Mouse (Mus musculus): ENCODE data around the gene Spty2d1.

Gene Spty2d1

DNA sequence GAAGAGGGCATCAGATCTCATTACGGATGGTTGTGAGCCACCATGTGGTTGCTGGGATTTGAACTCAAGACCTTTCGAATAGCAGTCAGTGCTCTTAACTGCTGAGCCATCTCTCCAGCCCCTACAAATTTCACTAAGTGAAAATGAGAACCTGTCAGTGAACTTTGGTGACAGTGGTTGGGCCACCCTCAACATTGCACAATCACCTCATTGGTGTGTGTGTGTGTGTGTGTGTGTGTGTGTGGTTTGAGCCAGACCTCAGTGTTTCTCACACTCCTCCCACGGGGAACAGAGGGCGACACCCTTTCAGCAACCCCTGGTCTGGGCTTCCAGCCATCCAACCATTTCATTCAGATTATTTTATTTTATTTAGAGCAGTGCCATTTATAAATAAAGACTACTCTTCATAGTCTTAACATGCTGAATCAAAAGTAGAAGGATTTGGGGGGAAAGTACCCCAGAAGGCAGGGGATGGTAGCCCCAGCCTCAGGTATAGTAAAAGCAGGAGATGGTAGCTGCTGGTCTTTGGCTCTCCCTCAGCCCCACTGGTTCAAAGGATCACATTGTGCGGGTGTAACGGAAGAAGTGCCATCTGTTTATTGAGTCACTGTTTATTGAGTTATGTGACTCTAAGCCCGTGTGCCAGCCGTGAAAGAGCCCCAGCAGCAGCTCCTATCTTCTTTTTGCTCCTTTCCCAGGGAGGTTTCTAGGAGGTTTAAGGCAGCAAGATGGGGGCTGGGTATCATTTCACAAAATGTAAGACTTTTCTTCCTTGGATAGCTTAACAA is 22.3 kb downstream of the Spty2d1 start:
- no peaks in the 10 kb centered on the region for H3K36me3 ChIP-seq (ENCODE audit: control insufficient read depth, insufficient read depth, low read length, poor library complexity, severe bottlenecking)
- no peak for DNase-seq (ENCODE audit: low read depth, low spot score)
- H3K27me3 ChIP-seq (ENCODE audit: control insufficient read depth, insufficient read depth, low read length, poor library complexity, severe bottlenecking) = no peaks in the 10 kb centered on the region

DNA sequence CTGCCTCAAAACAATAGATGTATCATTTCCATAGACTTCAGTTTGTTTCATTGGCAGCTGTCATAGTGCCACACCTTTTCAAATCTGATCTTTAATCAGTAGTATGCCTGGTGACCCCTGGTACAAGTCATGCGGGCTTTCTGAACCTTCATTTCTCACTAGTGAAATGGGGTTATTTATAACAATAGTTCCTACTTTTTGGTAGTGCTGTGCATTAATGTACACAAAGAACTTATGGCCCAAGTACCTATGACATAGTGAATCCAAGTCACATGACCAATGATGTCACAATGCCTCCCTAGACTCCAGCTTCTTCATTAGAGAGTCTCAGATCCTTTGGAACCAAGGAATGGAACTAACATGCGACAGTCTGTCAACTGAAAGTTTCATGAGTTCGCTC is 24.9 kb downstream of the Spty2d1 start, which contains the start of gene Gm9999:
TSS of gene Gm9999 (plus strand) at position 301 of the 400 bp plus-strand sequence.
- no peaks in the 10 kb centered on the region for H3K27me3 ChIP-seq (ENCODE audit: control insufficient read depth, insufficient read depth, low read length, poor library complexity, severe bottlenecking)
- no peaks in the 10 kb centered on the region for H3K36me3 ChIP-seq (ENCODE audit: control insufficient read depth, insufficient read depth, low read length, poor library complexity, severe bottlenecking)
- DNase-seq (ENCODE audit: low read depth, low spot score) = no peak

DNA sequence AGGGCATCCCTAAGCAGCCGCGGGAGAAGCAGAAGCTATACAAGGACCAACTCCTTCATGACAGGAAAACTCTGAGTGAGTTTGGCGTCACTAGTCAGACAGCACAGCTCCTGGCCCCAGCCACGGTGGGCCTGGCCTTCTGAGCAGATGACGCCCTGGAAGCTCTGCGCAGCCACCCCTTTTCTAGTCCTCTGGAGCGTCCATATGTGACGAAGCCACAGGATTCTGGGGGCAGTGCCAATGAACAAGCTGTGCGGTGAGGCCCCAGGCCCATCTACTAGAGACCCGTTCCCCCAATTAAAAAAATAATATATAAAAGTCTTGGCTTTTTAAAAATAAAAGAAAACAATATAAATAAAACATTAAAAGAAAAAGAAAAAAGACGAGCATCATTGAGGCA is 32.8 kb downstream of the Spty2d1 start:
- no peaks in the 10 kb centered on the region for H3K36me3 ChIP-seq (ENCODE audit: control insufficient read depth, insufficient read depth, low read length, poor library complexity, severe bottlenecking)
- H3K27me3 ChIP-seq (ENCODE audit: control insufficient read depth, insufficient read depth, low read length, poor library complexity, severe bottlenecking) = no peaks in the 10 kb centered on the region
- no peak for DNase-seq (ENCODE audit: low read depth, low spot score)

DNA sequence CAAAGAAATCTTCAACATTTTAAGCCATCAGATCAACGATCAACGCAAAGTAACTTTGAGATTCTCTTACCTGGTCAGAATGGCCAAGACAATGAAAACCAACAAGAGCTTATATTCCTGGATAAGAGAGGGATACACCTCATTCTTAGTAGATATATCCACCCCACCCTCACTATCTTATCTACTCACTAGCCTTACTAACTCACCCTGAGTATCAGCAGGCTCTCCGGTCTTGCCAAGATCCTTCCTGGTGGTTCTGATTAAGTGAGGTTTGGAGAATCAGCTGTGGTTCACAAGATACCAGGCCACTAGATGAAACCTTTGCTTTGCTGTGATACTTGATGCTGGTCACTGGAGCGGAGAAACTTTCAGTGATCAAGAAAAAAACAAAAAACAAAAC is 33.6 kb downstream of the Spty2d1 start:
- no peak for DNase-seq (ENCODE audit: low read depth, low spot score)
- Histone ChIP-seq H3K27me3 (ENCODE audit: control insufficient read depth, insufficient read depth, low read length, poor library complexity, severe bottlenecking) (no peaks in the 10 kb centered on the region), H3K36me3 (ENCODE audit: control insufficient read depth, insufficient read depth, low read length, poor library complexity, severe bottlenecking) (no peaks in the 10 kb centered on the region)

DNA sequence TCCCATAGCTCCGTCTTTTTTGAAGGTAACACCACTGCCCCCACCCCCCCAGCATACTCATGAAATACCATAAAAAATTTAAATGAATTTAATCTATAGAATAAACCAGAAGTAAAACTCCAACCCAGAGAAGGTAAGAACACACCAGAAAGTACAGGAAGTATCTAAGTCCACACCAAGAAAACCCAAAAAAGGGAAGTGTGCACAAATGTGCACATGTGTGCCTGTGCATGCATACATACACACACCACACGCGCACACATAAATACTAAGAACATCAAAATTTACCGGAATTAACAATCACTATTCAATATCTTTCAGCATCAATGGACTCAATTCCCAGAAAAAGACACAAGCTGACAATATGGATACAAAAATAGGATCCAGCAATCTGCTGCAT is 38.3 kb downstream of the Spty2d1 start:
- DNase-seq (ENCODE audit: low read depth, low spot score) = peak; percentile 19
- Histone ChIP-seq H3K27me3 (ENCODE audit: control insufficient read depth, insufficient read depth, low read length, poor library complexity, severe bottlenecking) (no peaks in the 10 kb centered on the region), H3K36me3 (ENCODE audit: control insufficient read depth, insufficient read depth, low read length, poor library complexity, severe bottlenecking) (no peaks in the 10 kb centered on the region)

DNA sequence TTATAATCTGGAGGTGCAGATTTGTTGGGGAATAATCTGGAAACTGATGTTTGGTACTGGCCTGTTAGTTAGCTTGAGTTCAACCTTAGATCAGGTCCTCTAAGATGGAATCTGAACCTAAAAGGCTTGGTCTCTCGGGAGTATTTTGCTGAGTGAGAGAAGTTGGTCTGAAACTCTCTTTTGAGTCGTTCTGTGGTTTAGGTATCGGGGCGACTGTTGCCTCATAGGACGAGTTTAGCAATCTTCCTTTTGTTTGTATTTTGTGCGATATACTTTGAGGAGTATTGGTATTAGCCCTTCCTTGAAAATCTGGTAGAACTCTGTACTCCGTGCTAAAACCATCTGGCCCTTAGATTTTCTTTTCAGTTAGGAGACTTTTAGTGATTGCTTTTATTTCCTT is 44.1 kb downstream of the Spty2d1 start:
- no peaks in the 10 kb centered on the region for H3K36me3 ChIP-seq (ENCODE audit: control insufficient read depth, insufficient read depth, low read length, poor library complexity, severe bottlenecking)
- H3K27me3 ChIP-seq (ENCODE audit: control insufficient read depth, insufficient read depth, low read length, poor library complexity, severe bottlenecking) = no peaks in the 10 kb centered on the region
- DNase-seq (ENCODE audit: low read depth, low spot score) = no peak

DNA sequence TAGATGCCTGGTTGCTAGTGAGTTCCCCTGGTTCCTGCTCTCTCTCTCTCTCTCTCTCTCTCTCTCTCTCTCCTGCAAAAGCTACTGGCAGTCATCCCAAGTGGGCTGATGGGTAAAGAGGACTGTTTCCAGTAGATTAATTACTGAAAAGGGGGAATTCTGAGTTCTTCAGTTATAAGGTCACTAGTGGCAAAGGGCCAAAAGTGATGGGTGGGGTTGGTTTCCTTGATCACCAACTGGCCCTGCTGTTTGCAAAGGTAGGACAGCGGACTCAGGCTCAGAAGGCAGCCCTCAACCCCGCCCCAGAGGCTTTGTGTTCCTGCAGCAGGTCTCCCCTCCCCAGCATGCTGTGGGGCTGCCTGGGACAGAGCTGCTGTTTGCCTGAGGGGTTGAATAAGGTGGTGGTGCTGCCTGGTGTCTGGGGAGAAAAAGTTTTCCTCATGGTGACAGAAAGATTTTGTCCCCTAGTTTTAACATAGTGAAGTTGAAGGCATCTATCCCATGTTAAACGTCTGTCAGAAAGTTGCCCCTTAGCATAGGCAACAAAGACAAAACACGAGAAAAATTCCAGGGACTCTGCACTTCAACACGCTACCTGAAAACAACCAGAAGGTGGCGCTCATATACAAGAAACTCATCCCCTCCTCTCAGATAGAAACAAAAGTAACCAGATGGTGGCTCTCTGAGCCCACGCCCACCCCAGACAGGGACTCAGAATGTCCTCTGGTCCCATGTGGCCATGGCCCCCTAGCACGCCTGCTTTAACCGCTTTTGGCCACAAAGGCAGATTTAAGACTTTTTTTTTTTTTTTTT is 45.2 kb downstream of the Spty2d1 start:
- DNase-seq (ENCODE audit: low read depth, low spot score) = peak; percentile 88
- H3K27me3 ChIP-seq (ENCODE audit: control insufficient read depth, insufficient read depth, low read length, poor library complexity, severe bottlenecking) = no peaks in the 10 kb centered on the region; the same call in 1 of the 2 replicates
- no peaks in the 10 kb centered on the region for H3K36me3 ChIP-seq (ENCODE audit: control insufficient read depth, insufficient read depth, low read length, poor library complexity, severe bottlenecking)

DNA sequence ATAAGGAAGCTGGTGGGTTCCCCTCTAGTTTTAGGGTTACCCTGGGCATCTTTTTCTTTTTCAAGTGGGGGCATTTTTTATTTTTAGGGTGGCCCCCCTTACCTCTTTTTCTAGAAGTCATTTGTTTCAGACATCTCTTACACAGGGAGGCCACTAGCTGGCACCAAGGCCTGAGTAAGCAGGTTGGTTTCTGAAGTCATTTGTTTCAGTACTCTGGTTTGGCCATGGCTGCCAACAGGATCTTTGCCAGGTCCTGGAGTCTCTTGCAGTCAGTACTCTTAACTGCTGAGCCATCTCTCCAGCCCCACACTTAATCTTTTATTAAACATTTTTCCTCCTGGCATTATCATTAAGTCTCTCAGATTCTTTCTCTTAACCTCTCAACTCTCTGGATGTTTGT is 46.1 kb downstream of the Spty2d1 start:
- DNase-seq (ENCODE audit: low read depth, low spot score) = no peak
- Histone ChIP-seq H3K27me3 (ENCODE audit: control insufficient read depth, insufficient read depth, low read length, poor library complexity, severe bottlenecking) (no peaks in the 10 kb centered on the region; the same call in 1 of the 2 replicates), H3K36me3 (ENCODE audit: control insufficient read depth, insufficient read depth, low read length, poor library complexity, severe bottlenecking) (no peaks in the 10 kb centered on the region)

DNA sequence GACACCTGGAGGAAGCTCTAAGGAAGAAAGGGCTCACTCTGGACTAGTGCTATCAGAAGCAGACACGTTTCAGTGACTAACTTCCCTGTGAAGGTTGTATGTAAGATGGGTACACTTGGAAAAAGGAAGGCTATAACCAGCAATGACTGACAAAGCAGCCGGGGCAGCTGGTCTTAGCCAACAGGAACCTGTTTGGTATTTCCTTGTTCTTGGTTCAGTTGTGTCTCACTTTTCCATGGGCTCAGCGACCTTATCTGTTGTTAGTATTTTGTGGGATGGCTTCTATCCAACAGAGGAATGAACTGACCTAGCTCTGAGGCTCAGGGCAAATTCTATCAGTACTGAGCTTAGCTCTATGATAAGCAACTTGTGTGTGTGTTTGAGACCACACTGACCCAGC is 47.2 kb downstream of the Spty2d1 start:
- Histone ChIP-seq H3K36me3 (ENCODE audit: control insufficient read depth, insufficient read depth, low read length, poor library complexity, severe bottlenecking) (no peaks in the 10 kb centered on the region), H3K27me3 (ENCODE audit: control insufficient read depth, insufficient read depth, low read length, poor library complexity, severe bottlenecking) (no peaks in the 10 kb centered on the region; the same call in 1 of the 2 replicates)
- no peak for DNase-seq (ENCODE audit: low read depth, low spot score)

DNA sequence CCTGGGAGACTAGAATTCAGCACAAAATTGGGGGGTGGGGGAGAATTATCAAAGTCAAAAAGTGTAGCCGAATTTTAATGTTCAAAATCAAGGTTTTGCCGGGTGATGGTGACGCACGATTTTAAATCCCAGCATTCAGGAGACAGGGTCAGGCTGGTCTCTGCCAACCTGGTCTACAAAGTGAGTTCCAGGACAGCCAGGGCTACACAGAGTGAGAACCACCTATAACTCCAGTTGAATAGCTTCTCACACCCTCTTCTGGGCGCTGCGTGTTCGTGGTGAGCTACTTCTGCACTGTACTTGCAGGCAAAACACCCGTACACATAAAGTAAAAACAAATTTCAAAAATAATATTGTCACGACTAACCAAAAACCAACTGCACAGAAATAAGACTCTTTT is 49.4 kb downstream of the Spty2d1 start:
- peaks cover 2% of the 10 kb centered on the region for H3K36me3 ChIP-seq (ENCODE audit: control insufficient read depth, insufficient read depth, low read length, poor library complexity, severe bottlenecking)

DNA sequence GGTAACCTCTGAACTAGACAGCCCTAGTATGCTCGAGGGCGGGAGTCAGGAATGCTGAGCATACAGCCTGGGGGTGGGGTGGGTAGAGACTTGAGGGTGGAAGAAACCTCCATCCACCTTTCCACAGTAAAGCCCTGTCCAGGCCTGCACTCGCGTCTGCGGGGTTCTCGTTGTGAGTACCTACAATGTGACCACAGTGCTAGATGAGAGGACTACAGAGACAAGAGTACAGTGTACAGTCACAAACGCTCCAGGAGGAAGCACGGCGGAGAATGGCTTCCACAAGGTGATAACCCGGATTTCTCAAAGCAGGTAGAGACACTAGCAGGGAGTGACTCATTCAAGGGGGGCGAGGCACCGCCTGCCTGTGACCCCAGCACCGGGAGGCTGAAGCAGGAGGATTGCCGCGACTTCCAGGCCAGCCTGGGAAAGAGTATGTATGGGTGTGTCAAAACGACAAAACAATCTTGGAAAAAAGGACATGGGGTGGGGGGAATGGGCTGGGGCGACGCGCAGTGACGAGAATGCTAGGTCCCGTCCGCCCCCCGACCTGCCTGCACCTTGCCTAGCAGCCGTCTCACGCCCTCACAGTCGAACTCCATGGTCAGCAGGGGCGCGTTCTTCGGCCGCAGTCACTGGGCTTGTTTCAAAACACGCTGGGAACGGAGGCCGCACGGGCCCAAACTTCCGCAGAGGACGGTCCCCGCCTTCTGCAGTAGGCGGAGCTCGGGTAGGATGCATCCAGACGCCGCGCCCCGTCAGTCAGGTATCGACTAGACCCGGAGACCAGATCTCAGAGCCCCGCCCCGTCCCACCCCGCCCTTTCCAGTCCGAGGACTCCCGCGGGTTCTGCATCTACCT is 50.1 kb downstream of the Spty2d1 start, which contains the start of gene Uevld:
TSS of gene Uevld (minus strand) at position 697 of the 861 bp plus-strand sequence.
- peaks cover 2% of the 10 kb centered on the region for H3K36me3 ChIP-seq (ENCODE audit: control insufficient read depth, insufficient read depth, low read length, poor library complexity, severe bottlenecking)
- peak; percentile 91 for DNase-seq (ENCODE audit: low read depth, low spot score)
- no peaks in the 10 kb centered on the region; the same call in 1 of the 2 replicates for H3K27me3 ChIP-seq (ENCODE audit: control insufficient read depth, insufficient read depth, low read length, poor library complexity, severe bottlenecking)

More for the DNA sequence above, 49.4 kb downstream of the Spty2d1 start:
- H3K27me3 ChIP-seq (ENCODE audit: control insufficient read depth, insufficient read depth, low read length, poor library complexity, severe bottlenecking) = no peaks in the 10 kb centered on the region; the same call in 1 of the 2 replicates
- DNase-seq (ENCODE audit: low read depth, low spot score) = peak; percentile 11

Data from splenic B cell, adult 2 months (primary cell).